Comparison of ENCODE assay signal across 10 mouse cellular contexts in genomic region chr4:120420685-120421084, GRCm38 (mm10). TPM values are rescaled to one million over a fixed set of nuclear protein-coding genes. Genes with fewer than 3 reads are reported as not detected.
DNase-seq lines count a peak whose midpoint lies in the region; ATAC-seq and TF ChIP-seq lines count a peak whose summit lies in the region.
"Had no signal": no experiment of that assay in that cellular context is flagged by ENCODE, and none has a peak within 500 bp of the region (broad histone marks: within the 10 kb centered on the region; RNA-seq: fewer than 3 reads in every experiment).

No protein-coding gene starts in this region.

- no peaks in the 10 kb centered on the region for H3K4me1 ChIP-seq in embryonic facial prominence, embryonic 11.5 days (ENCODE audit: control insufficient read depth, insufficient read depth, low read length)
- no peaks in the 10 kb centered on the region for H3K4me1 ChIP-seq in intestine, postnatal 0 days (replicated peaks; ENCODE audit: control insufficient read depth, insufficient read depth, low read length)

- intact Hi-C loops in left cerebral cortex, postnatal 4 days (cut with DNase I) = no loop called here

- ATAC-seq in embryonic facial prominence, embryonic 11.5 days (replicated peaks; ENCODE audit: insufficient number of reproducible peaks, low FRiP score, low TSS enrichment, low read depth) = no peak
- no peak for ATAC-seq in megakaryocyte progenitor cell, adult 5-6 weeks (replicated peaks; ENCODE audit: poor library complexity)
- no peak for ATAC-seq in intestine, postnatal 0 days

- H3K36me3 ChIP-seq in embryonic facial prominence, embryonic 11.5 days (replicated peaks; ENCODE audit: control insufficient read depth, insufficient read depth, low read depth, low read length) = no peaks in the 10 kb centered on the region
- no peaks in the 10 kb centered on the region for H3K36me3 ChIP-seq in intestine, postnatal 0 days (ENCODE audit: control insufficient read depth, insufficient read depth)

- H3K9ac ChIP-seq in embryonic facial prominence, embryonic 11.5 days (replicated peaks; ENCODE audit: low read length) = no peak overlapping the region
- H3K9ac ChIP-seq in intestine, postnatal 0 days (ENCODE audit: low read depth, low read length) = no peak overlapping the region

- H3K9me3 ChIP-seq in embryonic facial prominence, embryonic 11.5 days (replicated peaks; ENCODE audit: control insufficient read depth, low read length) = no peaks in the 10 kb centered on the region
- H3K9me3 ChIP-seq in intestine, postnatal 0 days (ENCODE audit: control insufficient read depth) = no peaks in the 10 kb centered on the region

- H3K27ac ChIP-seq in embryonic facial prominence, embryonic 11.5 days (replicated peaks; ENCODE audit: low read depth, low read length) = no peak overlapping the region
- no peak overlapping the region for H3K27ac ChIP-seq in intestine, postnatal 0 days (ENCODE audit: low read depth, low read length)

- H3K4me2 ChIP-seq in embryonic facial prominence, embryonic 11.5 days (ENCODE audit: low read depth, low read length) = no peak overlapping the region
- no peak overlapping the region for H3K4me2 ChIP-seq in intestine, postnatal 0 days (replicated peaks; ENCODE audit: low read depth)

- H3K4me3 ChIP-seq in embryonic facial prominence, embryonic 11.5 days (ENCODE audit: low read depth, low read length) = no peak overlapping the region
- H3K4me3 ChIP-seq in intestine, postnatal 0 days (ENCODE audit: low read depth, low read length) = no peak overlapping the region
- H3K4me3 ChIP-seq: myocyte had no signal

- H3K27me3 ChIP-seq in embryonic facial prominence, embryonic 11.5 days (ENCODE audit: control insufficient read depth, insufficient read depth, low read length) = no peaks in the 10 kb centered on the region
- no peaks in the 10 kb centered on the region for H3K27me3 ChIP-seq in intestine, postnatal 0 days (replicated peaks; ENCODE audit: control insufficient read depth, insufficient read depth, low read length)

- TF ChIP-seq CTCF in intestine, postnatal 0 days (IDR thresholded peaks at IDR 0.05; ENCODE audit: low read depth) = no peak

- DNase-seq in left cerebral cortex, postnatal 4 days = peak; percentile 59
- no peak for DNase-seq in left cerebral cortex, adult 8-10 months (ENCODE audit: low spot score in 2 of 2)
- DNase-seq in embryonic facial prominence, embryonic 11.5 days (ENCODE audit: low spot score) = peak; percentile 27
- DNase-seq in kidney, adult 18-20 months = peak; percentile 68
- peak; percentile 56 for DNase-seq in lung, postnatal 10 days
- no peak for DNase-seq in urinary bladder, adult 2 months (ENCODE audit: low spot score)
- DNase-seq: layer of hippocampus, postnatal 36 days had no signal

RNA-seq across cellular contexts. Expression of gene Scmh1, which starts 15.6 kb away (rescaled TPM):
- 100 to 1,000 TPM; 126 to 134 TPM for total RNA-seq in left cerebral cortex, postnatal 4 days (2021)
- total RNA-seq in left cerebral cortex, adult 8-10 months (2022) = 10 to 100 TPM; 85.6 to 99.5 (median 87.5) TPM
- polyA plus RNA-seq in embryonic facial prominence, embryonic 11.5 days (2014; fragmentation: Nextera tagmentation; extraction: Ambion mirVana) = 27.2 and 31.4 TPM in 2 replicates
- 50.5 and 60.6 TPM in 2 replicates for total RNA-seq in megakaryocyte progenitor cell, adult 5-6 weeks (2015)
- total RNA-seq in megakaryocyte progenitor cell, adult 5-6 weeks (2017) = 11.6 and 16.0 TPM in 2 replicates
- polyA plus RNA-seq in urinary bladder, adult 2 months (2012; rRNA removed) = 98.1 and 109 TPM in 2 replicates
- polyA plus RNA-seq in intestine, postnatal 0 days (2015; fragmentation: Nextera tagmentation; extraction: Ambion mirVana) = 19.8 and 21.8 TPM in 2 replicates

Comparison
In these comparisons a context has a peak if more than half of its experiments do, and no peak if none do; other contexts are left out.
1. DNase-seq: peak in left cerebral cortex, postnatal 4 days (single experiment), embryonic facial prominence, embryonic 11.5 days (single experiment), kidney, adult 18-20 months (single experiment) and lung, postnatal 10 days (single experiment); none in left cerebral cortex, adult 8-10 months (0 of 2) and urinary bladder, adult 2 months (single experiment).